Comparison of ENCODE assay signal across 11 mouse cellular contexts in the genomic region with DNA sequence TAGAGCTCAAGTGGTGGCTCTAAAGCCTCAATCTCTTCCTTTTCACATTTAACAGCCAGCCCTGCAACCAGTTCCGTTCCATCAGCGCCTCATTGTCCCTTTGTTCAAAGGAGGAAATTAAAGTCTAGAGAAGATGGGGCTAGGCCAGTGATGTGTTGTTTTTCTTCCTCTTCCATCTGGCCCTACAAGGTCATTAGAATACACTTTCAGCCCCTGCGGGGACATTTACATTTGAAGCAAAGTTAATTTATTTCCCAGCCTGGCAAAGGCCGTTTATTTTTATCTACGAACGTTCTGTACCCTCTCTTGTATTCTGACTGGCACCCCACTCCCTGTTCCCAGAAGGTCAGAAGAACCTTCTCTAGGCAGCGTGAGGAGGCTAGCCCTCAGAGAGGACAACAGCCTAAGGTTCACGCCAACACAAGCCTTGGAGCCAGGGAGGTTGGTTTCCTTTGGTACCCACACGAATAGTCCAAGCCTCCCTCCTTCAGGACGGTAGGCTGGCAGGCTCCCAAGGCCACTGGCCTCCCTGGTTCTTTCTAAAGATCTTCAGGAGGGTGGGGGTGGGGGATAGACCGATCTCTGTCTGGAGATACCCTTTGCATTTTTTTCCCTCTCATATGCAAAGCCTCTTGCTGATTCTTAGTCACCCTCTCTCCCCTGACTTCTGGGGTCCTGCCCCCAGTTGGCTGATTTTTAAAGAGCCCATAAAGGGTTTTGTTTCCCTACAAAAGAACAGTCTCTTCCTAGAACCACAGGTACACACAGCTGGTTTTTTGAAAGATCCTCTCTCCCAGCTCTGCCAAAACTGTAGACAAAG.
DNase-seq lines count a peak whose midpoint lies in the region; TF ChIP-seq lines count a peak whose summit lies in the region.
"Had no signal": no experiment of that assay in that cellular context is flagged by ENCODE, and none has a peak within 500 bp of the region (broad histone marks: within the 10 kb centered on the region; RNA-seq: fewer than 3 reads in every experiment).

No protein-coding gene starts in this region.

- TF ChIP-seq CTCF in ES-Bruce4 (IDR thresholded peaks at IDR 0.05; ENCODE audit: low read depth, low read length): no peak

- no peaks in the 10 kb centered on the region for H3K36me3 ChIP-seq in ES-Bruce4 (ENCODE audit: control insufficient read depth, insufficient read depth, low read length, poor library complexity, severe bottlenecking)
- no peaks in the 10 kb centered on the region for H3K36me3 ChIP-seq in limb, embryonic 10.5 days

- no peaks in the 10 kb centered on the region for H3K9me3 ChIP-seq in ES-Bruce4 (replicated peaks; ENCODE audit: control insufficient read depth, insufficient read depth, low read length, poor library complexity, severe bottlenecking)
- H3K9me3 ChIP-seq in limb, embryonic 10.5 days (replicated peaks): no peaks in the 10 kb centered on the region

- intact Hi-C loops in heart, postnatal 36 days (cut with DNase I): loop anchor here (10.0 kb wide), 1 partner anchor 139 kb away; no protein-coding TSS in a partner anchor
- intact Hi-C loops in gastrocnemius, postnatal 36 days (cut with DNase I): no loop called here

- peak; percentile 33 to 64 for DNase-seq in heart, adult 9 months (ENCODE audit: low spot score in 2 of 2)
- DNase-seq in heart, postnatal 36 days: no peak
- no peak for DNase-seq in limb, embryonic 10.5 days (ENCODE audit: low spot score)
- DNase-seq in urinary bladder, postnatal 4 days (ENCODE audit: low spot score in 2 of 2): no peak
- DNase-seq in left cerebral cortex, adult 8-10 months (ENCODE audit: low spot score in 2 of 2): no peak
- DNase-seq in gastrocnemius, postnatal 36 days: no peak
- DNase-seq: cerebellum, postnatal 14 days; thymus, adult 18-20 months had no signal

- no peak for TF ChIP-seq POLR2A in ES-Bruce4 (IDR thresholded peaks at IDR 0.05; ENCODE audit: insufficient read depth, low read length)

- H3K4me1 ChIP-seq in ES-Bruce4 (ENCODE audit: control insufficient read depth, insufficient read depth, low read length): peaks cover 24% of the 10 kb centered on the region
- H3K4me1 ChIP-seq in brown adipose tissue, adult 24 weeks (ENCODE audit: control insufficient read depth, insufficient read depth, insufficient read length, low read length): peaks cover 38% of the 10 kb centered on the region
- peaks cover 20% of the 10 kb centered on the region for H3K4me1 ChIP-seq in limb, embryonic 10.5 days

- H3K4me3 ChIP-seq in ES-Bruce4 (ENCODE audit: low read depth, low read length): no peak overlapping the region
- no peak overlapping the region for H3K4me3 ChIP-seq in brown adipose tissue, adult 24 weeks (ENCODE audit: insufficient read depth, low read depth, low read length)
- H3K4me3 ChIP-seq in limb, embryonic 10.5 days: no peak overlapping the region
- H3K4me3 ChIP-seq: erythroblast, embryonic 14.5 days had no signal

- peak overlapping the region; percentile 93 for H3K27ac ChIP-seq in ES-Bruce4 (ENCODE audit: insufficient read depth, low read length)
- peak overlapping the region; percentile 97 for H3K27ac ChIP-seq in brown adipose tissue, adult 24 weeks (replicated peaks; ENCODE audit: low read depth, low read length)
- 0 out of 2 replicates have a peak overlapping the region, but pooled peaks have one; percentile 14 for H3K27ac ChIP-seq in limb, embryonic 10.5 days

- 58% methylated on average over 11 of the region's 11 CpGs for WGBS in limb, embryonic 10.5 days

- H3K9ac ChIP-seq in ES-Bruce4 (ENCODE audit: low read depth, poor library complexity, severe bottlenecking): peak overlapping the region; percentile 26; the same call in 1 of the 2 replicates

- peak; percentile 73 for TF ChIP-seq EP300 in ES-Bruce4 (IDR thresholded peaks at IDR 0.05; ENCODE audit: insufficient read depth, low read depth, low read length)

- H3K27me3 ChIP-seq in ES-Bruce4 (ENCODE audit: control insufficient read depth, insufficient read depth, low read length, poor library complexity, severe bottlenecking): no peaks in the 10 kb centered on the region
- H3K27me3 ChIP-seq in limb, embryonic 10.5 days (ENCODE audit: low read depth, poor library complexity, severe bottlenecking): no peaks in the 10 kb centered on the region

Comparison
In these comparisons a context has a peak if more than half of its experiments do, and no peak if none do; other contexts are left out.
1. DNase-seq: peak in heart, adult 9 months (2 of 2); none in heart, postnatal 36 days (0 of 2), limb, embryonic 10.5 days (single experiment), urinary bladder, postnatal 4 days (0 of 2), left cerebral cortex, adult 8-10 months (0 of 2) and gastrocnemius, postnatal 36 days (0 of 2).
2. H3K27ac ChIP-seq: peak in every context shown above with its lines; median percentile 97 in brown adipose tissue, adult 24 weeks; 93 in ES-Bruce4; 14 in limb, embryonic 10.5 days.